Mouse (Mus musculus): ENCODE measurements around the gene Sec11a.

Gene Sec11a

DNA sequence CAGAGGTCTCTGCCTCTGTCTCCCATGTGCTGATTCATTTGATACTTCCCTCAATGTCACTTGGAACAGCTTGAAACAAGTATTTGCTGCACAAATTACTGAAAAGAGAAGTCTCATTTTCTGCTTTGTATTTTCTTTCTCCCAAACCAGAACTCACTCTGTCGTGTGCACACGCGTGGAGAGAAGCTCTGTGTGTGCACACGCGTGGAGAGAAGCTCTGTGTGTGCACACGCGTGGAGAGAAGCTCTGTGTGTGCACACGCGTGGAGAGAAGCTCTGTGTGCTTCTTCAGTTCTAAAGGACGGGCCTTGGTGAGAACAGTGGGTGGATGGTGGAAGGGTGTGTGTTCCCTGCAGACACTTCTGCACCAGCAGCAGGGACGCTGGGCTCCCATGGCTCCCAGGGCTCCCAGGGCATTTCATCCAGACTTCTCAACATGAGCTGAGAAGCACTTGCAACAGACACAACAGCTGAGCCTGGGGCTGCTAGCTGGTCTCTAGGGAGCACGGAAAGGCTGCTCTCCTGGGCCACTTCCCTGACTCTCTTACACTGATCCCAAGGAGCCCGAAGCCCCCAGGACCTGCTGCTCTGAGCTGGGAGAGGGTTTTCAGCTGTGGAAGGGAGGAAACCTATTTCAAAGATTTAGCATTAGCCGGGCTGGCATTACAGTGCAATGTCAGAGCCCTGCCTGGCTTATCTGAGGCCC lies 52.6 kb downstream of the Sec11a start:
- Histone ChIP-seq H3K36me3 (ENCODE audit: control insufficient read depth, insufficient read depth, low read length, poor library complexity, severe bottlenecking) (peaks cover 20% of the 10 kb centered on the region), H3K27me3 (ENCODE audit: control insufficient read depth, insufficient read depth, low read length, poor library complexity, severe bottlenecking) (no peaks in the 10 kb centered on the region)
- DNase-seq (ENCODE audit: low read depth, low spot score): no peak

DNA sequence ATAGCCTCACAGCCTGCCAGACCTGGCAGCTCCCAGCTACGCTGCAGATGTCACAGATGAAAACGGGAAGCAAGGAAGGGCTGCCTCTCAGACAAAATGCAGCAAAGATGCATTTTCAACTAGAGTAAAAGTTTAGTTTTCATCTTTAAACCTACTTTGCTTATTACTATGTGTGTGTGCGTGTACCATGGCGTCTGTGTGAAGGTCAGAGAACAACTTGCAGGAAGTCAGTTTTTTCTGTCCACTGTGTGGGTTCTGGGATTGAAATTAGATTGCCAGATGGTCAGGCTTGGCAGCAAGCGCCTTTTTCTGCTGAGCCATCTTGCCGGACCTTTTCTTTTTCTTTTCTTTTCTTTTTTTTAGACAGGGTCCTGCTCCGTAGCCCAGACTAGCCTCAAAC lies 53.4 kb downstream of the Sec11a start:
- Histone ChIP-seq H3K36me3 (ENCODE audit: control insufficient read depth, insufficient read depth, low read length, poor library complexity, severe bottlenecking) (peaks cover 20% of the 10 kb centered on the region), H3K27me3 (ENCODE audit: control insufficient read depth, insufficient read depth, low read length, poor library complexity, severe bottlenecking) (no peaks in the 10 kb centered on the region)
- no peak for DNase-seq (ENCODE audit: low read depth, low spot score)

DNA sequence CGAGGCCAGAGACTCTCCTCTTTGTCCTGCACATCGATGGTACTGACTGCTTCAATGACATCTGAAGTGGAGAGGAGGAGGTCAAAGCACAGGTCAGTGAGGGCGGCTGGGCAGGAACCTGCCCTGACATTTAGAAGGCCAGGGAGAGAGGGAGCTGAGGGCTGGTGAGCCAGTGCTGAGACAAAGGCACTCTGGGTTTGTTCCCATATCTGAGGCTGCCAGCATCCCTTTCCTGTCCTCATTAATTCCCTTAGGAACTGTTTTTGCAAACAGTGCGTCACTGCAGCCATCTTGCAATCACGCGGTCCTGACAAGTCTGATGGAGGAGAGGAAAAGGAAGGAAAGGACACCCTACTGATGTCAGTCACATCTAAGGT lies 53.8 kb downstream of the Sec11a start:
- DNase-seq (ENCODE audit: low read depth, low spot score): no peak

DNA sequence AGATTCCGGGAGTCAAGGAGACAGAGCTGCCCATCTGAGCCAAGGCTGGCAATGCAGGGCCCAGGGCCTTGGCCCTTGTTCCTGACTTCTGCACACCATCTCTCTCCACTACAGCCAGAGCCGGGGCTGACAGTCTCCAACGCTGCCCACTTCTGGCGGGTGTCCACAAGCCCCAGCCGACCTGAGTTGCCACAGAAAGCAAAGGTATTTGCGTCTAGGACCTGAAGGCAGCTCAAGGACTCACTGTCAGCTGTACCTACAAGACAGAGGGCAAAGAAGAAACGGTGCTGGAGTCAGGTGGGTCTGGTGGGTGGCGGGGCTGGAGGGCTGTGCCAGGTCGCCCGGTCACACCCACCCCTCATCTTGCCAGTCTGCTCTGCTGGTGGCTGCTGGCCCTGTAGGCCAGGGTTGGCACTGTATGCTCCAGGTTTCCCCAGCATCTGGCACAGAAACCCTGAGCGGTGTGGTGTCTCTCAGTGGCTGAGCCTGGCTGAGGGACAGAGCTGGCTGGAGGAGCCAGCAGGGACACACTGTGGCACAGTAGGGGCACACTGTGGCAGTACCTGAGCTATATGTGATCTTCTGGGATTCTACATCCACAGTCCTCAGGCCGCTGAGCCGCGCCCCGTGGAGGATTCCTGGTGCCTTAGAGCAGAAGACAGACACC lies 54.4 kb downstream of the Sec11a start:
- no peak for DNase-seq (ENCODE audit: low read depth, low spot score)
- H3K27me3 ChIP-seq (ENCODE audit: control insufficient read depth, insufficient read depth, low read length, poor library complexity, severe bottlenecking): no peaks in the 10 kb centered on the region
- peaks cover 18% of the 10 kb centered on the region for H3K36me3 ChIP-seq (ENCODE audit: control insufficient read depth, insufficient read depth, low read length, poor library complexity, severe bottlenecking)

More for the DNA sequence above, 53.8 kb downstream of the Sec11a start:
- H3K36me3 ChIP-seq (ENCODE audit: control insufficient read depth, insufficient read depth, low read length, poor library complexity, severe bottlenecking): peaks cover 20% of the 10 kb centered on the region
- H3K27me3 ChIP-seq (ENCODE audit: control insufficient read depth, insufficient read depth, low read length, poor library complexity, severe bottlenecking): no peaks in the 10 kb centered on the region

DNA sequence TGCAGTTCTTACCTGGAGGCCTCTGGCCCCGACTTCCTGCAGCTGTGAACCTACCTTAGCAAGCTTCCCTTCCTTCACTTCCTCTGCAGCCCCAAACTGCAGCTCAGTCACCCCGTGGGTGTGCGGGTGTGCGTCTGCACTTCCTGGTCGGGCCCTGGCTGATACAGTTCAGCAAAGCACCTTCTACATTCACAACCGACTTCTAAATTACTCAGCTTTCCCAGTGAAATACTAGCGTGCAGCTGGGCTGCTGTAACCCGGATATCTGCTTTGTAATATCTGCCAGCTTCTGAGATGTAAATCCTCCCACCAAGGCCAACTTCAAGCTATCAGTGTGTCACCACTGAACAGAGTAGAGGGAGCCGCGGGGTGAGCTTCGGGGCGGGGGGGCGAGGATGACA lies 57.7 kb downstream of the Sec11a start:
- peaks cover 7% of the 10 kb centered on the region for H3K36me3 ChIP-seq (ENCODE audit: control insufficient read depth, insufficient read depth, low read length, poor library complexity, severe bottlenecking)
- H3K27me3 ChIP-seq (ENCODE audit: control insufficient read depth, insufficient read depth, low read length, poor library complexity, severe bottlenecking): no peaks in the 10 kb centered on the region
- peak; percentile 70 for DNase-seq (ENCODE audit: low read depth, low spot score)

DNA sequence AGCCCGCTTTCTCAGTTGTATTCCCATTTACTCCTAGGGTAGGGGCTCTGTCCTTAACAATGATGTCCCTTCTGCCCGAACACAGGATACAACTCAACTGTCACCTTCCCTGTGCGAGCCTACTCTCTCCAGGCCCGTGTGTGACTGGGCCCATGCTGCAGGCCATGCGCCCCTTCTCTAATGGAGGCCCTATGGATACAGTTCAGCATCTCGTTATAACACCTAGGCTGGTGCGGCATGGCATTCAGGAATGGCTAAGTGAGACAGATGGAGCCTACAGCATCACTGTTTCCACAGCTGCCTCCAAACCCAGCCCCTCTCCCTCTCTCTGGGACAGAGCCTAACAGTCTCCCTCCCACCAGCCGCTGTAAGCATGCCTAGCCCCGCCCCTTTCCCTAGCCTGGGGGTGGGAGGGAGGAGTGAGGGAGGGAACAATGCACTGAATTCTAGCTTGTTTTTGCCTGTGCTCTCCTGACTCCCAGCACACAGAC lies 58.5 kb downstream of the Sec11a start:
- Histone ChIP-seq H3K36me3 (ENCODE audit: control insufficient read depth, insufficient read depth, low read length, poor library complexity, severe bottlenecking) (peaks cover 4% of the 10 kb centered on the region), H3K27me3 (ENCODE audit: control insufficient read depth, insufficient read depth, low read length, poor library complexity, severe bottlenecking) (no peaks in the 10 kb centered on the region)
- no peak for DNase-seq (ENCODE audit: low read depth, low spot score)

DNA sequence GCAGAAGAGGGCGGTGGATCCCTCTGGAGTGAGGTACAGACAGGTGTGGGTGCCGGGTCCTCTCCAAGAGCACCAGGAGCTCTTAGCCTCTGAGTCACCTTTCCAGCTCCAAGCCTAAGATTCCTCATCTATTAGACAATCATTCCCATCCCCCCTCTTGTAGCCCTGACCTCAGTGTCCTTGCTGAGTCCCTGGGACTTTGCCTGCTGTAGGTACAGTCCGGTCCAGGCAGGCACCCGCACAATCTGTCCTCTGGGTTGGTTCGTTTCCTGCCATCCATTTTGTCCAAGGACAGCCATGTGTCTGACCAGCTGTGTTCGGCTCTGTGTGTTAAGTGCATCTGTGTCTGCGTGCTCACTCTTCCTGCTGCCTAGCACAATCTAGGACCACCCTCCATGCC lies 59.0 kb downstream of the Sec11a start:
- Histone ChIP-seq H3K36me3 (ENCODE audit: control insufficient read depth, insufficient read depth, low read length, poor library complexity, severe bottlenecking) (peaks cover 4% of the 10 kb centered on the region), H3K27me3 (ENCODE audit: control insufficient read depth, insufficient read depth, low read length, poor library complexity, severe bottlenecking) (no peaks in the 10 kb centered on the region)
- DNase-seq (ENCODE audit: low read depth, low spot score): no peak

DNA sequence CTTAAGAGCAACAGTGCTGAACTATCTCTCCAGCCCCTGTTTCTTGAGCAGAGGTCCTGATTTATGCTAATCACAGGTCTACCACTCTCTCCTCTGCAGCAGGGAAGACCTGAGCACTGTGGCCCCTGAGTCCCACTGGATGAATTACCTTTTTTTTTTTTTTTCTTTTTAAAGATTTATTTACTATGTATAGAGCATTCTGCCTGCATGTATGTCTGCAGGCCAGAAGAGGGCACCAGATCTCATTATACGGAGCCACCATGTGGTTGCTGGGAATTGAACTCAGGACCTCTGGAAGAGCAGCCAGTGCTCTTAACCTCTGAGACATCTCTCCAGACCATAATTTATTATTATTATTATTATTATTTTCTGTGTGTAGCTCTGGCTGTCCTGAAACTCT lies 61.9 kb downstream of the Sec11a start:
- H3K36me3 ChIP-seq (ENCODE audit: control insufficient read depth, insufficient read depth, low read length, poor library complexity, severe bottlenecking): no peaks in the 10 kb centered on the region
- DNase-seq (ENCODE audit: low read depth, low spot score): peak; percentile 61
- no peaks in the 10 kb centered on the region for H3K27me3 ChIP-seq (ENCODE audit: control insufficient read depth, insufficient read depth, low read length, poor library complexity, severe bottlenecking)

DNA sequence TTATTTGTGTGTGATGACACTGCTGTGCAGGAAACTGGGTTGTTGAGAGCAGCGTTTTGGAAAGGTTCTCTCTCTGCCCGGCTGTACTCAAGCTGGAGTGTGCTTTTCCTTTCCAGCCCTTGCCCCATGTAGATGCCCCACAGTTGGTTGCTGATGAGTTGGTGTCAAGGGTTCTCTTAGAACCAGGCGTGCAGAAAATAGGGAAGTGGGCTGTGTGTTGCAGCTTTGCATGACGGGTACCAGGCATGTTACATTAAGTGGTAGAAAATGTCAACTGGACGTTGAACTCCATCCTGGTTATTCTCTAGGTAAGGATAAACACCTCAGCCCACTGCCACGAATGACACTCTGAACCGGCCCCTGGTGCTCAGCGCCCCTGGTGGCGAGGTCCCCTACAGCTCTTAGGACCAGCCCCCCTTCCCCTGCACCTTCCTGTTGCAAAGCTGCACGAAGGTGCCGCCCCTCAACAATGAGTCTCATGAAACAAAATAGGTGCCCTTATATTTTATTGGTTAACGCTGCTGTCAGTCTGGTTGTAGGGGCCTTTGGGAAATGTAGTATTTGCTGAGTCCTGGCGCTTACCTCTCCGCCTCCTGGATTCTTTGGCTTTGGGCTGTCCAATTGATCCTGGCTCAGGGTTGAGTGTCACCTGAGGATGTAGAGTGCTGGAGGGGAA lies 64.6 kb downstream of the Sec11a start:
- Histone ChIP-seq H3K36me3 (ENCODE audit: control insufficient read depth, insufficient read depth, low read length, poor library complexity, severe bottlenecking) (no peaks in the 10 kb centered on the region), H3K27me3 (ENCODE audit: control insufficient read depth, insufficient read depth, low read length, poor library complexity, severe bottlenecking) (no peaks in the 10 kb centered on the region)
- DNase-seq (ENCODE audit: low read depth, low spot score): peak; percentile 94

DNA sequence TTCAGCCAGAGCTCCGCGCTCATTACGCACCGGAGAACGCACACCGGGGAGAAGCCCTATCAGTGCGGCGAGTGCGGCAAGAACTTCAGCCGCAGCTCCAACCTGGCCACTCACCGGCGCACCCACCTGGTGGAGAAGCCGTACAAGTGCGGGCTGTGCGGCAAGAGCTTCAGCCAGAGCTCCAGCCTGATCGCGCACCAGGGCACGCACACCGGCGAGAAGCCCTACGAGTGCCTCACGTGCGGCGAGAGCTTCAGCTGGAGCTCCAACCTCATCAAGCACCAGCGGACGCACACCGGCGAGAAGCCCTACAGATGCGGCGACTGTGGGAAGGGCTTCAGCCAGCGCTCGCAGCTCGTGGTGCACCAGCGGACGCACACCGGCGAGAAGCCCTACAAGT lies 71.9 kb downstream of the Sec11a start:
- no peak for DNase-seq (ENCODE audit: low read depth, low spot score)
- Histone ChIP-seq H3K36me3 (ENCODE audit: control insufficient read depth, insufficient read depth, low read length, poor library complexity, severe bottlenecking) (no peaks in the 10 kb centered on the region), H3K27me3 (ENCODE audit: control insufficient read depth, insufficient read depth, low read length, poor library complexity, severe bottlenecking) (no peaks in the 10 kb centered on the region)

DNA sequence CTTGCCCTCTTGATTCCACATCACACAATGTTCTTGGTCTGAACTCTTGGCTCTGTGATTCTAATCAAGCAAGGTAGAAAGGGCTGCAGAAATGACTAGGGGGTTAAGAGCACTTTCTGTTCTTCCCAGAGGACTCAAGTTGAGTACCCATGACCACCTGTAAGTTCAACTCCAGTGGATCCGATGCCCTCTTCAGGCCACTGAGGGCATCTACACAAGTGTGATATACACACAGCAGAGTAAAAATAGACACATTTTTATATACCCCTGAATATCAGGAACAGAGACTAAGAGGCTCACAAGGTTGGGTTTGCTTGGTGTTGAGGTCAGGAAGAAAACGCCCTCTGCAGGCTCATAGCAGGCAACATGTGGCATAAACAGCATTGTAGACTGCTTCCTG lies 73.9 kb downstream of the Sec11a start:
- DNase-seq (ENCODE audit: low read depth, low spot score): no peak
- Histone ChIP-seq H3K36me3 (ENCODE audit: control insufficient read depth, insufficient read depth, low read length, poor library complexity, severe bottlenecking) (0 out of 2 replicates have a peak, but pooled peaks cover 2% of the 10 kb centered on the region), H3K27me3 (ENCODE audit: control insufficient read depth, insufficient read depth, low read length, poor library complexity, severe bottlenecking) (no peaks in the 10 kb centered on the region)

DNA sequence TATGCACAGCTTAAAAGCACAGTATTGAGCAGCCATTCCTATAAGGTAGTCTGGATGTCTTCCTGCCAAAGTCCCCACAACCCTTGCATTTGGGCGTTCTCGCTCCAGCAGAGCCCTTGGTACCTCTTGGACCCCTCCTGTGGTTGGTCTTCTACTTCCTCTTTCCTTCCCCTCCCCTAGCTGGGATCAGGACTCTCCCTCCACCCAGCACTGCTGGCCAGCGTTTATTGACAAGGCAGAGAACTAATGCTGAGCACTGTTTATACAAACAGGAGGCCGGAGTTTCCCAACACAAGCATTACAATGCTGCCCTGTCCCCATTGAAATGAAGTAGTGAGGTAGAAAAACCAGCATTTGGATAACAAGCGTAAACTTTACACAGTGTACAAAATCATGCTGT lies 74.5 kb downstream of the Sec11a start:
- Histone ChIP-seq H3K27me3 (ENCODE audit: control insufficient read depth, insufficient read depth, low read length, poor library complexity, severe bottlenecking) (no peaks in the 10 kb centered on the region), H3K36me3 (ENCODE audit: control insufficient read depth, insufficient read depth, low read length, poor library complexity, severe bottlenecking) (0 out of 2 replicates have a peak, but pooled peaks cover 2% of the 10 kb centered on the region)
- DNase-seq (ENCODE audit: low read depth, low spot score): no peak

DNA sequence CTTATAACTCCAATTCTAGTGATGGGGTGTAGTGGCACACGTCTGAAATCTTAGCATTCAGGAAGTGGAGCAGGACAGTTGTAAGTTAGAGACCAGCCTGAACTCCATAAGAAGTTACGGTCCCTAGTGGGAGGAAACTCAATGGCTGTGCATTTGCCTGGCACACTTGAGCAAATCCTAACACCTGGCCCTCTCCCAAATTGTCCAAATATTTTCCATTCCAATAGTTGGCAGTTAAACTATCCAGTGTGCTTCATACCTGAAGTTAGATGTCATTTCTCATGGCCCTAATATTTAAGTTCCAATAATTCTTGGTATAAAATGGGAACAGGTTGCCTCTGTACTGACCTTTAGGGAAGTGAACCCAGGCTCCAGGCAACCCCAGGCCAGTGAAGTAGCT lies 78.9 kb downstream of the Sec11a start:
- H3K27me3 ChIP-seq (ENCODE audit: control insufficient read depth, insufficient read depth, low read length, poor library complexity, severe bottlenecking): no peaks in the 10 kb centered on the region
- no peak for DNase-seq (ENCODE audit: low read depth, low spot score)
- H3K36me3 ChIP-seq (ENCODE audit: control insufficient read depth, insufficient read depth, low read length, poor library complexity, severe bottlenecking): peaks cover 2% of the 10 kb centered on the region; the same call in 1 of the 2 replicates

DNA sequence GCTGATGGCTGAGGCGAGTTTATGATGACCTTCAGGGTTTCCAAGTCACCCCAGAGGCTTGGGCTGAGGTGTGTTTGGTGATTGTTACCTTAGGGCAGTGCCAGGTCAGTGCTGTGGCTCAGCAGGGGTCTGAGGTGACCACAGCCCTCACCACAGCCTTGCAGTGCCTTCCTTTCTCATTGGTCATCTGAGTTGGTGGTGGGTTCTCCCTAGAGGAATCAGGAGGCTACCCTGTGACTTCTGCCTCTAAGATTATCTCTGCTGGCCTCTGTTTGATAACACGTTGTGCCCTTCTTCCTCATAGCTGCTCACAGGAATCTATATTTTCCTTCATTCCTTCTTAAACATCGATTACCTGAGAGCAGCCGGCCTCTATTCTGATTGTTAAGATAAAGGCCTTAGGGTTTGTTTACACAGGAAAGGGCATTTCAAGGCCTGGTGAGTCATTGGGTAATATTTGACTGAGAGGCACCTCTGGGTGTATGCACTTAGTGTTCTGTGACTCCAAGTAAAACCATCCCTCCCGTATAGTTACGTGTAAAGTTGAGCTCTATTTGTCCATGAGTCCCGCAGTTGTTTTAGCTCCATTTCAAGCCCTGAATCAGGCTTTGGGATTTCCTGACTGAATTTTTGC lies 80.9 kb downstream of the Sec11a start:
- Histone ChIP-seq H3K27me3 (ENCODE audit: control insufficient read depth, insufficient read depth, low read length, poor library complexity, severe bottlenecking) (no peaks in the 10 kb centered on the region), H3K36me3 (ENCODE audit: control insufficient read depth, insufficient read depth, low read length, poor library complexity, severe bottlenecking) (peaks cover 2% of the 10 kb centered on the region; the same call in 1 of the 2 replicates)
- no peak for DNase-seq (ENCODE audit: low read depth, low spot score)

DNA sequence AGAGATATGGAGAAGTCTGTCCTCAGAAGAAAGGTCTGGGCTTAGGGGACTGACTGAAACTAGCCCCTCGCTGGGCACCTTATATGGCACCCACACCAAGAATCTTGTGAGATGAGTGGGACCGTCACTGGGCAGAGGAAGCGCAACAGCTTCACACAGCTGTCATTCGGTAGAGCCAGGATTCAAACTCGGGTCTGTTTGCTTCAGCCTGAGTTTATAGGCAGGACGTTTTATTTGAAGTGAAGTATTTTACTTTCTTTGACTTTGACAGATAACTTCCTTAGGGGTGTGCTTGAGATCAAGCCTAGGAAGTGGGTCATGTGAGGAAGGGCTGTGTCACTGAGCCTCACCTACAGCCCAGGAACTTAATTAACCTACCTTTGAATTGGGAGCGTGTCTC lies 82.1 kb downstream of the Sec11a start:
- Histone ChIP-seq H3K36me3 (ENCODE audit: control insufficient read depth, insufficient read depth, low read length, poor library complexity, severe bottlenecking) (peaks cover 2% of the 10 kb centered on the region; the same call in 1 of the 2 replicates), H3K27me3 (ENCODE audit: control insufficient read depth, insufficient read depth, low read length, poor library complexity, severe bottlenecking) (no peaks in the 10 kb centered on the region)
- DNase-seq (ENCODE audit: low read depth, low spot score): no peak

Data from splenic B cell, adult 2 months (primary cell).